Mouse (Mus musculus) CD4-positive naive resting alpha-beta T cell, adult 57 days (primary cell): ENCODE measurements around the gene Catsperb. TPM values are rescaled to one million over a fixed set of nuclear protein-coding genes. Genes with fewer than 3 reads are reported as not detected.

Experiments used
- total RNA-seq: library from RNA; stranded (reverse); gene quantifications from one replicate; pipeline ENCODE4 v1.2.4, GENCODE M21; 2023

Gene Catsperb
- not detected for total RNA-seq

DNA sequence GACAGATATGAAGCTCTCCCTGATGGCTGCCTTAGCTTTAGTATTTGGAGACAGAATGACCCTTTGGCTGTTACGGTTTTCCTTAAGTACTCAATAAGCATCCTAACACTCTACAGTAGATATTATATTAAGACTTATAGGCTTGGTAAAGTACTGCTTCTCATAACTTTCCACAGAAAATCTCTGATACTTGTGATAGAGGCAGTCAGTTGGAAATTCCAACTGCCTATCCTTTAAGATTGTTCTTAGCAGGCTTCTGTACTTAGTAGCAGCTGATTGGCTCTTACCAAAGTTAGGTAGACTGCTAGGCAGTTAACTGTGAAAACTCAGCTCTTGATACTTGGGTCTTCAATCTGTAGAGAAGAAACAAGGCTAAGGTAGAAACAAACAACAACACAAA, at the start of gene Catsperb:
TSS of gene Catsperb (plus strand) at position 301 of the 400 bp plus-strand sequence.

